Mouse (Mus musculus): ENCODE results near the gene BC049715. TPM values are rescaled to one million over a fixed set of nuclear protein-coding genes. Genes with fewer than 3 reads are reported as not detected.
A peak's percentile ranks its signal among the peaks of the same experiment; 100 is the strongest.
"Not testable (repeated sequence)": the region's sequence is repeated elsewhere in the genome, so short reads cannot be mapped to it uniquely, and the experiment has no call there.

Gene BC049715
- polyA plus RNA-seq, 1 experiment = not detected

GRCm38 (mm10) chr6:136795110-136795509, 32.3 kb upstream of the BC049715 start:
- WGBS = 59% methylated on average over 1 of the region's 1 CpGs
- Histone ChIP-seq H3K4me3 (replicated peaks; ENCODE audit: control insufficient read depth, low read depth, low read length) (no peak overlapping the region), H3K27ac (ENCODE audit: control insufficient read depth, insufficient read depth, low read depth, low read length, poor library complexity) (no peak overlapping the region), H3K4me1 (ENCODE audit: control insufficient read depth, insufficient read depth, low read length) (no peaks in the 10 kb centered on the region; the same call in 1 of the 2 replicates)
- TF ChIP-seq POLR2A (IDR thresholded peaks at IDR 0.05; ENCODE audit: borderline replicate concordance, control insufficient read depth, low read depth, low read length) (no peak), CTCF (IDR thresholded peaks at IDR 0.05; ENCODE audit: control insufficient read depth, insufficient read depth, low read length) (no peak)

- H3K4me1 ChIP-seq (ENCODE audit: control insufficient read depth, insufficient read depth, low read length) = no peaks in the 10 kb centered on the region; the same call in 1 of the 2 replicates
- 82% methylated on average over 6 of the region's 6 CpGs for WGBS
- no peak overlapping the region for H3K4me3 ChIP-seq (replicated peaks; ENCODE audit: control insufficient read depth, low read depth, low read length)
- H3K27ac ChIP-seq (ENCODE audit: control insufficient read depth, insufficient read depth, low read depth, low read length, poor library complexity) = no peak overlapping the region
- TF ChIP-seq POLR2A (IDR thresholded peaks at IDR 0.05; ENCODE audit: borderline replicate concordance, control insufficient read depth, low read depth, low read length) (no peak), CTCF (IDR thresholded peaks at IDR 0.05; ENCODE audit: control insufficient read depth, insufficient read depth, low read length) (no peak)
Measured at GRCm38 (mm10) chr6:136795850-136796249, 31.6 kb upstream of the BC049715 start.

GRCm38 (mm10) chr6:136797874-136798693, 29.3 kb upstream of the BC049715 start:
- H3K27ac ChIP-seq (ENCODE audit: control insufficient read depth, insufficient read depth, low read depth, low read length, poor library complexity) = peak overlapping the region; percentile 79
- WGBS = 75% methylated on average over 3 of the region's 3 CpGs
- not testable (repeated sequence) for H3K4me1 ChIP-seq (ENCODE audit: control insufficient read depth, insufficient read depth, low read length)
- peak overlapping the region; percentile 59 for H3K4me3 ChIP-seq (replicated peaks; ENCODE audit: control insufficient read depth, low read depth, low read length)

- WGBS = 91% methylated on average over 8 of the region's 8 CpGs
- Histone ChIP-seq H3K4me1 (ENCODE audit: control insufficient read depth, insufficient read depth, low read length) (no peaks in the 10 kb centered on the region; the same call in 1 of the 2 replicates), H3K27ac (ENCODE audit: control insufficient read depth, insufficient read depth, low read depth, low read length, poor library complexity) (no peak overlapping the region), H3K4me3 (replicated peaks; ENCODE audit: control insufficient read depth, low read depth, low read length) (no peak overlapping the region)
- TF ChIP-seq POLR2A (IDR thresholded peaks at IDR 0.05; ENCODE audit: borderline replicate concordance, control insufficient read depth, low read depth, low read length) (no peak), CTCF (IDR thresholded peaks at IDR 0.05; ENCODE audit: control insufficient read depth, insufficient read depth, low read length) (no peak)
Measured at GRCm38 (mm10) chr6:136800710-136801109, 26.7 kb upstream of the BC049715 start.

GRCm38 (mm10) chr6:136801274-136801673, 26.2 kb upstream of the BC049715 start:
- H3K4me1 ChIP-seq (ENCODE audit: control insufficient read depth, insufficient read depth, low read length) = no peaks in the 10 kb centered on the region; the same call in 1 of the 2 replicates
- TF ChIP-seq CTCF (IDR thresholded peaks at IDR 0.05; ENCODE audit: control insufficient read depth, insufficient read depth, low read length) (no peak), POLR2A (IDR thresholded peaks at IDR 0.05; ENCODE audit: borderline replicate concordance, control insufficient read depth, low read depth, low read length) (no peak)
- WGBS = 84% methylated on average over 6 of the region's 6 CpGs
- no peak overlapping the region for H3K27ac ChIP-seq (ENCODE audit: control insufficient read depth, insufficient read depth, low read depth, low read length, poor library complexity)
- no peak overlapping the region for H3K4me3 ChIP-seq (replicated peaks; ENCODE audit: control insufficient read depth, low read depth, low read length)

GRCm38 (mm10) chr6:136803093-136803738, 24.2 kb upstream of the BC049715 start:
- no peaks in the 10 kb centered on the region for H3K4me1 ChIP-seq (ENCODE audit: control insufficient read depth, insufficient read depth, low read length)
- peak overlapping the region; percentile 99 for H3K27ac ChIP-seq (ENCODE audit: control insufficient read depth, insufficient read depth, low read depth, low read length, poor library complexity)
- WGBS = 12% methylated on average over 12 of the region's 12 CpGs
- H3K4me3 ChIP-seq (replicated peaks; ENCODE audit: control insufficient read depth, low read depth, low read length) = peak overlapping the region; percentile 16
- TF ChIP-seq CTCF (IDR thresholded peaks at IDR 0.05; ENCODE audit: control insufficient read depth, insufficient read depth, low read length) = no peak
- TF ChIP-seq POLR2A (IDR thresholded peaks at IDR 0.05; ENCODE audit: borderline replicate concordance, control insufficient read depth, low read depth, low read length) = no peak

GRCm38 (mm10) chr6:136803739-136804633, 23.4 kb upstream of the BC049715 start, which contains the start of gene Hist4h4:
Hist4h4 (minus strand) TSS chr6:136804415.
- WGBS = under 1% methylated on average over 50 of the region's 50 CpGs
- TF ChIP-seq POLR2A (IDR thresholded peaks at IDR 0.05; ENCODE audit: borderline replicate concordance, control insufficient read depth, low read depth, low read length) (peak; percentile 100), CTCF (IDR thresholded peaks at IDR 0.05; ENCODE audit: control insufficient read depth, insufficient read depth, low read length) (no peak)
- Histone ChIP-seq H3K27ac (ENCODE audit: control insufficient read depth, insufficient read depth, low read depth, low read length, poor library complexity) (peak within 1 kb of the TSS; percentile 99), H3K4me3 (replicated peaks; ENCODE audit: control insufficient read depth, low read depth, low read length) (peak within 1 kb of the TSS; percentile 77), H3K4me1 (ENCODE audit: control insufficient read depth, insufficient read depth, low read length) (no peaks in the 10 kb centered on the region)
